Mouse (Mus musculus) liver, embryonic 18 days (tissue): ENCODE data around the gene Gdap1l1. TPM values are rescaled to one million over a fixed set of nuclear protein-coding genes. Genes with fewer than 3 reads are reported as not detected.

Source experiments
- polyA plus RNA-seq: library from polyadenylated mRNA; depleted of rRNA; stranded (reverse); fragments of >200 nt; gene quantifications from 2 replicates; pipeline ENCODE4 v1.2.3, GENCODE M21; 2012; rRNA removed

Gdap1l1 gene
- polyA plus RNA-seq = 0.02 TPM in 1 of 2 replicates, not detected in the other

GRCm38 (mm10) chr2:163438246-163438618, at the start of gene Gdap1l1:
TSS of gene Gdap1l1 (plus strand) at chr2:163438476.

DNA sequence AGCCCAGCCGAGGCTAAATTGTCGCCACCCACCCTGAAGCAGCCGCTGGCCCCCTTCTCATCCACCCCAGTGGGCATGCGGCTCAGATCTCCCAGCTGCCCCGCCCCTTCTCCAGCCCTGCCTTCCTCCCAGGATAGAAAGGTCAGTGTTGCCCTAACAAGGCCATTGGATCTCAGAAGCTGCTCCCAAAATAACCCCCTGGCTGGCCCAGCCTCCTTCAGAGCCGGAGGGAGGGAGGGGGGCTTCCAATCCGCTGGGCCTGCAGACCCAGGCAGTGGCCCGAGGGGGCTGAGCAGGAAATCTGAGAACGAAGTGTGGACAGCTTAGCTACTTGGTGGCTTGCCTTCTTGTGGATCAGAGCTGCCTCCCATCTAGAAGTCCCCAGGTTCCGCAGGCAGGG, 40.4 kb upstream of the Gdap1l1 start, which contains the start of gene Jph2:
Gene Jph2, minus strand, starts transcription at position 89 of the 400 bp plus-strand sequence.

DNA sequence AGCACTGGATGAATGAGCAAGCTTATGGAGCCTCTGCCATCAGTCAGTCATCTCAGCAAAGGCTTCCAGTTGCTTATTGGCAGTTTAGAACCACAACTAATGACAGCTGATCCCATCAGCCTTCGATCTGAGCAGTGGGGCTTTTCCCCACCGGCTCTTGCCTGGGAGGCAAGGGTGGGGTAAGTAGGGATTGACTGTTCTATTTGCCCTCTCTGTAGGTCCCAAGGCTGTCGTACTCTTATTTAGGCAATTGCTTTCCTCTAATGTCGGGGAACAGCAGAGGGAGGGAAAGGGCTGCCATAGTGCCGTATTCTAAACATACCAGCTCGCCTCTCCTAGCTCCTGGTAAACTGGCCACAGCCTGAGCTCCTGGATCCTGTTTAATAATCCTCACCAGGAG, 13.7 kb upstream of the Gdap1l1 start, which contains the start of gene Oser1:
Gene Oser1, minus strand, starts transcription at position 101 of the 400 bp plus-strand sequence.

DNA sequence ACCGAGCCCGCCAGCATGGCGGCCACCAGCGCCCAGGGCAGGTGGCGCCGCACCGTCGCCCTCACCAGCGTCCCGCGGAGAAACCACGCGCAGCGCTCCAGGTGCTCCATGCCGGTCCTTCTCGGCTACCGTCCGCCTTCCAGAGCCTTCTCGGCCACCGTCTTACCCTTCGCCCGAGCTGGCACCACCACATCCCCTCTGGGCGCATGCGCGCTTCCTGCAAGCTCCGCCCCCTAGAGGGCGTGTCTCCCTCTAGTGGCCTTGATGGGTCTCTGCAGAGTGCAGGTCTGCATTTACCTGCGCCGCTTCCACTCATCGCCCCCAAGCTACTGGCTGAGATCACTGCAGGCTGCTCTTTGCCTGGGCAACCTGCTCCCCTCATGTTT, 34.2 kb downstream of the Gdap1l1 start, which contains the start of gene Fitm2:
Gene Fitm2, minus strand, starts transcription at position 164 of the 386 bp plus-strand sequence.

DNA sequence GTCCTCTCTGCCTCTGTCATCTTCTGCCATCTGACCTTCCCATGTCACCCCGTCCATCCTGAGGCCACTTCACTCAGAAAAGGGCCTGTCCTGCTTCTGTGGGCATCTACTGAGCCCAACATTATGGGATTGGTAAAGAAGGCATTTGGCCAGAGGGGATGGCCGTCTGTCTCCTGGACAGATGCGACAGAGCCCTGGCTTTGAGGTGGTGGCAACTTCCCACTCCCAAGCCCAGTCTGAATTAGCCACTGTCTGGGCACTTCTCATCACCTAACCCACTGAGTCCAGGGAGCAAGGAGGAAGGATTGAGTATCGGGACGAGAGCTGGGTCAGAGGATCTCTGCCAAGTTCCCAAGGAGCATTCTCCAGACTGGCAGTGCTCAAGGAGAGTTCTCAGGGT, 53.7 kb downstream of the Gdap1l1 start, which contains the start of gene R3hdml:
Gene R3hdml, plus strand, starts transcription at position 301 of the 400 bp plus-strand sequence.

Other genes with a start within 250 kb of the Gdap1l1 start
- 0.64 and 0.82 TPM in 2 replicates for gene Tox2, start 235.4 kb upstream of the Gdap1l1 start, polyA plus RNA-seq
- 0.18 and 0.20 TPM in 2 replicates for gene Jph2, start 40.5 kb upstream of the Gdap1l1 start, polyA plus RNA-seq
- 20.6 and 21.3 TPM in 2 replicates for gene Oser1, start 13.8 kb upstream of the Gdap1l1 start, polyA plus RNA-seq
- 5.6 and 5.7 TPM in 2 replicates for gene Fitm2, start 34.2 kb downstream of the Gdap1l1 start, polyA plus RNA-seq
- gene R3hdml, start 53.8 kb downstream of the Gdap1l1 start, polyA plus RNA-seq = not detected in 2 replicates
- 68.1 and 73.7 TPM in 2 replicates for gene Hnf4a, start 68.3 kb downstream of the Gdap1l1 start, polyA plus RNA-seq
- gene Ttpal, start 163.8 kb downstream of the Gdap1l1 start, polyA plus RNA-seq = 5.3 and 5.7 TPM in 2 replicates
- gene Serinc3, start 206.7 kb downstream of the Gdap1l1 start, polyA plus RNA-seq = 205 and 224 TPM in 2 replicates
- gene Pkig, start 219.9 kb downstream of the Gdap1l1 start, polyA plus RNA-seq = 40.4 and 41.0 TPM in 2 replicates